Mouse (Mus musculus) skeletal muscle tissue, adult 2 months (tissue): ENCODE data around the gene Acin1.
"Not testable (repeated sequence)": the region's sequence is repeated elsewhere in the genome, so short reads cannot be mapped to it uniquely, and the experiment has no call there.

ENCODE experiments used
- DNase-seq: peaks from one replicate; pipeline ENCODE4 v3.0.0-alpha.2; 2012; ENCODE audit warnings: low read depth, low spot score

Gene Acin1

GRCm38 (mm10) chr14:54642224-54642944 lies 44.3 kb downstream of the Acin1 start:
- no peak for DNase-seq

GRCm38 (mm10) chr14:54641305-54641969 lies 45.3 kb downstream of the Acin1 start, which contains the start of gene Cdh24:
Cdh24 (minus strand) TSS chr14:54641364.
- peak; percentile 46 for DNase-seq

GRCm38 (mm10) chr14:54640946-54641304 lies 45.8 kb downstream of the Acin1 start, which contains the start of gene Gm17606:
Gm17606 (plus strand) TSS chr14:54640952.
- no peak for DNase-seq

GRCm38 (mm10) chr14:54640121-54640520 lies 46.6 kb downstream of the Acin1 start:
- no peak for DNase-seq

GRCm38 (mm10) chr14:54638210-54638609 lies 48.5 kb downstream of the Acin1 start:
- DNase-seq: no peak

GRCm38 (mm10) chr14:54636954-54637353 lies 49.8 kb downstream of the Acin1 start:
- no peak for DNase-seq

- no peak for DNase-seq
Measured at GRCm38 (mm10) chr14:54634182-54634581, 52.5 kb downstream of the Acin1 start.

GRCm38 (mm10) chr14:54632252-54632651 lies 54.5 kb downstream of the Acin1 start:
- no peak for DNase-seq

GRCm38 (mm10) chr14:54631240-54631599 lies 55.5 kb downstream of the Acin1 start:
- DNase-seq: no peak

- DNase-seq: no peak
Measured at GRCm38 (mm10) chr14:54630583-54631239, 56.0 kb downstream of the Acin1 start.

- DNase-seq: no peak
Measured at GRCm38 (mm10) chr14:54629797-54630196, 56.9 kb downstream of the Acin1 start.

- no peak for DNase-seq
Measured at GRCm38 (mm10) chr14:54628103-54628502, 58.6 kb downstream of the Acin1 start.

GRCm38 (mm10) chr14:54624976-54625375 lies 61.8 kb downstream of the Acin1 start:
- no peak for DNase-seq

GRCm38 (mm10) chr14:54623334-54623733 lies 63.4 kb downstream of the Acin1 start:
- no peak for DNase-seq

- no peak for DNase-seq
Measured at GRCm38 (mm10) chr14:54621133-54621532, 65.6 kb downstream of the Acin1 start, which contains the start of gene Psmb11. Psmb11 (plus strand) TSS chr14:54621433.

- peak; percentile 87 for DNase-seq
Measured at GRCm38 (mm10) chr14:54617897-54618365, 68.8 kb downstream of the Acin1 start, which contains the start of gene Psmb5. Psmb5 (minus strand) TSS chr14:54618022.

- DNase-seq: no peak
Measured at GRCm38 (mm10) chr14:54617152-54617896, 69.4 kb downstream of the Acin1 start.

GRCm38 (mm10) chr14:54616226-54616825 lies 70.4 kb downstream of the Acin1 start:
- no peak for DNase-seq

- DNase-seq: not testable (repeated sequence)
Measured at GRCm38 (mm10) chr14:54614130-54614529, 72.6 kb downstream of the Acin1 start.

- DNase-seq: no peak
Measured at GRCm38 (mm10) chr14:54610648-54611047, 76.1 kb downstream of the Acin1 start.

GRCm38 (mm10) chr14:54609962-54610361 lies 76.8 kb downstream of the Acin1 start:
- no peak for DNase-seq
